Mouse (Mus musculus): ENCODE measurements around the gene Pias1.
"Not testable (repeated sequence)": the region's sequence is repeated elsewhere in the genome, so short reads cannot be mapped to it uniquely, and the experiment has no call there.

The Pias1 gene

DNA sequence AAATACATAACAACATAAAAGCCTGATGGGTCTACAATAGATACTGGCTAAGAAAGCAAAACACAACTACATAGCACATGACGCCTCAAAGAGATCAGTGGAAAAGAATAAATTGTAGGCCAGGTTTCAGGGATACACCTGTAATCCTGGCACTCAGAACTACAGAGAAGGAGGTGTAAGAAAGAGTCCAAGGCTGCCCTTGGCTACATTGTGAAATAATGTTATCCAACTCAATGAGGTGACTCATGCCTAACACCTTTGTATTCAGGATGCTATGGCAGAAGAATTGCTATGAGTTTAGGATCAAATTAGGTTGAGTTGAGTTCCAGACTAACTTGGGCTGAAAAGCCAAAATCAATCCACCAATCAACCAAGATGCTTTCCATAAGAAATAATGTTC lies 43.7 kb downstream of the Pias1 start:
- in situ Hi-C loops (cut with MboI, MseI) = no loop called here

DNA sequence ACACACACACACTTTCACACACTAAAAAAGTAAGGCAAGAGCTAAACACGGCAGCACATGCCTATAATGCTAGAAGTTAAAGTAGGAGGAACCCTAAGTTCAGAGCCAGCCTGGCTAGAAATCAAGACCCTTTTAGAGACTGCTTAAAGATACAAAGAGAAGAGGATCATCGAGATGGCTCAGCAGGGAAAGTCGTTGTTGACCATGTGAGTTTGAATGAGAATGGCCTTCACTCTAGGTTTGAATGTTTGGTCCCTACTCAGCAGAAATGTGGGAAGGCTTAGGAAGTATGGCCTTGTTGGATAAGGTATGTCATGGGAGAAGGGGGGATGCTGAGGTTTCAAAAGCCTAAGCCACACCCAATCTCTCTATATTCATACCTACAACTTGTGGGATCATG lies 46.8 kb downstream of the Pias1 start:
- in situ Hi-C loops (cut with MboI, MseI) = no loop called here

DNA sequence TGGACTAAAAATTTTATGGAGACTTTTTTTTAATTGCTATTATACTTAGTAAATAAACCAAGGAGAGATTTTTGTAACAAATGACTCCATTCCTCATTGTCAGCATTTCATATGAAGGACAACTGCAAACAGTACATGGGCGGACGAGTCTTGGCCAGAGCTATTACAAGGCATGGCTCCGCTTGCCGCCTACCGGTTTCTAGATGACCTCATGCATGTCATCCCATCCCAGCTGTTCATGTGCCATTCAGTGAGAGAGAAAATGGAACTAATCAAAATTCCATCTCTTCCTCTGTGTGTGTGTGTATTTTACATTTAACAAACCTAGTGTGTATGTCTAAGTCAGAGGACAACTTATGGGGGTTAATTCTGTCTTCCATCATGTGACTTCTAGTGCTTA lies 51.9 kb downstream of the Pias1 start:
- in situ Hi-C loops (cut with MboI, MseI) = no loop called here

DNA sequence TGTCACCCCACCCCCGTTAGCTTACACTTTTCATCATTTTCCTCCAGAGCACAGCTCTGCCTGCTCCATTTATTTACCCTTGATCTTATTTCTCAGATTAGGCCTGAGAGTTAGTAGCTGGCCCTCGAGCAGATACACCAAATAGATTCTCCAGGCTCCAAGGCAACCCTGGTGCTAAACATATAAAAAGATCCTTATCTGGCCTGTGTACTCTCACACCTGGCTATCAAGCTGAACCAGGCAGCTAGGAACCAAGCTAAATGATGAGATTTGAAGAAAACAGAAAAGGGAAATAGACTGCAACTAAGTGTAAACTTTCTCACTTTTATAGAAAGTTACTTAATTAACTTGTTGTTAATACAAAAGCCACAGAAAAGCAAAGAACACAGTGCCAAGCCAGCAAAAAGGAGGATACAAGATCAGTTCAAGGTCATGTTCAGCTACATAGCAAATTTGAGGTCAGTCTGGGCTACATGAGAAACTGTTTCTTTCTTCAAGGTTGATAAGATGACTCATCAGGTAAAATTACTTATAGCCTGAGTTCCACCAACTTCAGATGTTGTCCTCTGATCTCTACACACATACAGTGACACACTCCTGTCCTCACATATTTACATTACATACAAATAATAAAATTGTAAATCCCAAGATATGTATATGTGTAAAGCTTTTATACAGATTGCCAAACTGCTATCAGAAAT lies 52.9 kb downstream of the Pias1 start:
- in situ Hi-C loops (cut with MboI, MseI) = no loop called here

DNA sequence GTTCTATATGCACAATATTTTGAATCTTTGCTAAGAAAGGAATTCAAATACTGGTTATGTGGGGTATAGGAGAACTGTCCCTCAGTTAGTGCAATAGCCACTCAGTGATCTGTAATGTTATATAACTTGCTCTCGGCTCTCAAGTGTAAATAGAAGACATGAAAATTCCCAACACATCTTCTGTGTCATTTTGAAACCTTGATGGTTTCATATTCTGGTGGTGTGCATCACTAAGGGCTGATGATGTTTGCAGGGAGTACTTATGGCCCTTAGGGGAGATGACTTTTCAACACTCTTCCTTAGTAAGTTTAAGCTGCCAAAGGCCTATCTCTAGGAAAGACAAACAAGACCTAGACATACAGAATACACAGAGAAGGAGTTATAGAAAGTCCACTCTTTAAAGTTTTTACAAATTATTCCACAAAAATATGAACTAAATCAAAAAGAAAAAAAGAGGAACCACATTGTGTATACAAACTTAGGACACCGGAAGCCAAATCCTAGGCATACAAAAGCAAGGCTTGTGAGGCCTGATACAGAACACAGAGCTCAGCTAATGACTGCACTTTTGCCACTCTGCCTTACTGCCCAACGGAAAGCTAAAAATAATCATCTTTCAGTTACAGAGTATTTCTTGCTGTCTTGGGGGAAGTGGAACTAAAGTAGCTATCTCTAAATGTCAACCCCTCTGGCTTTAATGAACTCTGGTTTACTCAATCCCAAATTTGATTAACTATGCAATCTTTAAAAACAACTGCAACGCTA lies 55.0 kb downstream of the Pias1 start:
- in situ Hi-C loops (cut with MboI, MseI) = no loop called here

DNA sequence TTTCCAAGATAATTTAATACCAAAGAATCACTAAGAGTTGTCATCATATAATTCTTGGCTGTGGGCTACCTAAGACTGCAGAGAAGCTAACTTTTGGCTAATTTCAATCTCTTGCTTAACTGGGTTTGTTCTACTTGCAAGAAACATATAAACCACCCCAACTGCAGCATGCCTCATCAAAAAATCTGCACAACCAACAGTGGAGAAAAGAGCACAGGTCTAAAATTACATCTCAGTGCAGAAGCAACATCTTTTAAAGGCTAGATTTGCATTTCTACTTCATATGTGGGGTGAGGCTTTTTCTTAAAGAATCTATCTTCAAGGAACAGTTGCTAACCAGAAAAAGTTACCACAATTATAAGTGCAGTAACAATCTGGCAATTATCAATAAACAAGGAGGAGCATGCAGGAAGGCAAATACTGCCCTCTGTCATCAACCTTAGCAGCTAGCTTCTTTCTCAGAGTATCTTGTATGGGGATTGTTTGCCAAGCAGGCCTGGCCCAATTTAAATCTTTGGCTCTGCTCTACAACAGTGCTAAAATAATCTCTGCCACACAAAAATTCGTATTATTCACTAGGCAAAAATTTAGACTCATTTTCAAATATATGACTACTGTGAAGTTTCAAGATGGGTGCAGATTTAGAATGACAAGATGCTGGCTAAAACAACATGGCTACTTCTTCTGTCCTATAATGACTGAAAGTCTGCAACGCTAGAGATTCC lies 62.7 kb downstream of the Pias1 start:
- in situ Hi-C loops (cut with MboI, MseI) = no loop called here

DNA sequence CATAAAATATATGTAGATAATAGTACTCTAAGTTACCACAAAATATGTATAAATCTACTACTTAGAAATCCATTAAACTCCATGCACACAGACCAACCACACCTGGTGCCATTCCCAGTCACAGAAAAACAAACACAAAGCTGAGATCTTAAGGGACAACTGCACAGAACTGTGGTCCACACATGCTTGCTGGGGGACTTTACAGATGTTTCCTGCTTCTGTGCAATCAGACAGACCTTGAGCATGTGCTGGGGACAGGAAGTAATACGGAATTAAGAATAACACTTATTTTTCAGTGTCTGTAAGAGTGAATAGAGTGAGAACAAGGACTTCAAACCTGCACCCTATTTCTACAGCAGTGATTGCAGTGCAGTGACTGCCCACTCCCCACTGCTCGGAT lies 66.8 kb downstream of the Pias1 start:
- in situ Hi-C loops (cut with MboI, MseI) = no loop called here

DNA sequence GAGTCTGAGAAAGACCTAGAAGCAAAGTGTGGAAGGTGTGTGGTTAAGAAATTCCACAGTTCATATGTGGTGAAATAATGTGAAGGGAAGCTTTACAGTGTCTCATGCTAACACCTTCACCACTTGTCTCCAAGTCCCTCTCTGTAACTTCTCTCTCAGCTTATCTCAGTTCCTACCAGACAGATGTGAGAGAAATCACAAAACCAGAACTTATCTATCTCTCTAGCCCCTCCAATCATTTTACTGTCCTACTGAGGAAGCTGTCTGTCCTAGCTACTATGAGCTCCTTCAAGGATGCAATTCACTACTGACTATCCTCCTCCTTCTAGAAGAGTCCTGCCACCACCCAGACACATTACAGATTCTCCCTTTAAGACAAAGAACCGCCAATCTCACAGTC lies 70.7 kb downstream of the Pias1 start:
- in situ Hi-C loops (cut with MboI, MseI) = no loop called here

DNA sequence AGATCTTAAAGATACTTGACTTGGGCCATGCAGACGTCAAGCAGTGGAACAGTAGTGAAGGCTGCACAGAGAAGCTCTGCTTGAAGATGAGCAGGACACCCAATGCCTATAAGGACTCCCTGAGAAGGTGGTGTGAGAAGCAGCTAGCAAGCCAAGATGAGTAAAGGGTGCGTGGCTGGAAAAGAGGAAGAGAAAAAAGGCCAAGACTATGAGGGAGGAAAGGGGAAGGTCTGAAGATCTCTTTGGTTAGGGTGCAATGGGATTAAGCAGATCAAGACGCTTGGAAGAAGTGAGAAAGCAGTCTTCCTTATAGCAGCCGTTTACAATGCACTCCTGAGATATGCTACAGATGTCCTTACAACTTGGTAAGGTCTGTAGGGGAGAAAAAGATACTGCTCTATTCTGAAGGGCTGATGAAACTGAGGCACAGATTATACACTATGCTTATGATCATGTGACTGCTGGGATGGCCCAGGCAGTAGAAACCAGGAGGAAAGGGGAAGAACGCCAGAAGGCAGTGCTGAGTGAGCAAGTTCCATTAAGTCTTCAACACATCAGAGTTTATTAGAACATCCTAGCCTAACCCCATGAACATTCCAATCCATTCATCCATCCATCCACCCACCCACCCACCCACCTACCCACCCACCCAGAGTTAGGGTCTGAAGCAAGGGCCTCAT lies 74.2 kb downstream of the Pias1 start:
- in situ Hi-C loops (cut with MboI, MseI) = no loop called here

DNA sequence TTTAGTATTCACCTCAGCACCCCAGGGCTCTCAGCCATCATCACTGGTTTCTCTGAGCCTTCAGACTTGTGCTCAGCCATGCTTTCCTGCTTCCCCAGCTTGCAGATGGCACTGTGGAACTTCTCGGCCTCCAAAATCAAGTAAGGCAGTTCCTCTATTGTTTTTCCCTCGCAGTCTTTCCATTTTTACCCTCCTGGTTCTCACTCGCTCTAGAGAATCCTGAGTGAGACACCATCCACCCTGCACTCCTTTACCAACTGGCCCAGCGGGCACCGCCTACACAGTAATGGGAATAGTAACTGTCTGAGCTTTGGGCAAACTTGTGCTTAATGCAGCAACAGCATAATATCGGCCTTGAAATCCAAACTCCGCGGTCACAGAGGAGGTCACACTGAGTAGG lies 82.7 kb downstream of the Pias1 start:
- in situ Hi-C loops (cut with MboI, MseI) = no loop called here

DNA sequence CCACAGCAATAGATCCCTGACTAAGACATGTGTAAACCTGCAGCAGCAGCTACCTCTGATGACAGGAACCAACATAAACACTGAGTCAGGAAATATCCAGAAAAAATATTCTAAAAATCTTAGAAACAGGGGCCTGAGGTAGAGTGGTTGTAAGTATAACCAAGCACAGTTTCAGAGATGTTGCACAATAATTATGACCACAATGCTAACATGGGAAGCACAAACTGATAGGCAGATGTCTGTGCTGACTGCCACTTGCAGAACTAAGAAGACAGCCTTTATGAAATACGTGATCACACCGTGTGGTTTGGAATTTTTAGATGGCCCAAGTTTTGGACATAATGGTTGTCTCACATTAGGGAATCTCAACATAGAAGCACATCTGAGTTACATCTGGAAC lies 83.9 kb downstream of the Pias1 start:
- in situ Hi-C loops (cut with MboI, MseI) = no loop called here

DNA sequence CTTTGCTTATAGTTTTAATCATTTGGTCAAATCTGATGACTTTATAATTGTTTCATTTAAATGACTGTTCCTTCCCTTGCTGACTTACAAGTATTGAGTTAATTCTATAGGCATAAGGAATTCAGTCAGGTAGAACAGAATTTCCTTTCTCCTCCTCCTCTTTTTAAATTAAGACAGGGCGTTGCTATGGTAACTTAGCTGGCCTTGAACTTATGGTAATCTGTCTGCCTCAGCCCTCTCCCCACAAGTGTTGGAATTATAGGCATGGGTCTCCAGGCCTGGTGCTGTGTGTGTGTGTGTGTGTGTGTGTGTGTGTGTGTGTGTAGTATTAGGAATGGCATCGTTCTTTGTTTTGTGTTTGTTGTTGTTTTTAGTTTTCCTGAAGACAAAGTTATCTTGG lies 86.0 kb downstream of the Pias1 start:
- in situ Hi-C loops (cut with MboI, MseI) = no loop called here

DNA sequence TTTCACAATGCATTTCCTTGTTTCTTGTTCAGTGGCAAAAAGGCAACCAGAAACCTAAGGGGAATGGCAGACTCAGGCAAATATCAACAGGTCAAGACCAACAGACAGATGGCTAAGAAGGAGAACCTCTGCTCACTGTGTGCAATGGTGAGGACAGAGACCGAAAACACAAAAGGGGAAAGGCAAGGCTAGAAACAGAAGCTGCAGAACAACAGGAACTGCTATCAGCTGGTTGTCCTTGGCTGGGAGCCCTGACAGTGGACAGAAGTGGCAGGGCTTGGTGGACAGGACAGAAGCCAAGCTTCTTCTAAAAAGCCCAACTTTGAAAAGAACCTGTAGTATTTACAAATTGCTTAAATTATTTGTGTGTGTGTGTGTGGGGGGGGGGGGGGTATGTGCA lies 93.2 kb downstream of the Pias1 start:
- in situ Hi-C loops (cut with MboI, MseI) = loop anchor here in 1 of 2 experiments (5.0 kb wide), 1 partner anchor 37 kb away; the partner anchor contains the start of gene Calml4

DNA sequence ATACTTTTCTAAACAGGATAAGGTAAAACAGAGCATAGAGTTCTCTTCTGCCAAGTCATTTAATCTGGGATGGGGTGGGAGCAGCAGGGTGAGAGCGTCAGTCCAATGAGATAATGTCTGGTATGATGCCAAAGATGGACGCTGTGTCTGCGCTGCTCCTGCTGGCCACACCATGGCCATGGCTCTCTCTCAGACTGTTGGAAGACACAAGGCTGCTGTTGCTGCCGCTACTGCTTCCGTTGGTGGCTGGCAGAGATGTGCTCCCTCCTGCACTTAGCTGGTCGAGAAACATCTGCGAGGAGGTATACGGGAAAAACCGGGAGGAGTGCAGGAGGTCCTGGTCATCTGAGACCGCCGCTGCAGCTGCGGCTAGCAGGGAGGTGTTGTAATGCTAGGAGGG lies 105.9 kb downstream of the Pias1 start:
- in situ Hi-C loops (cut with MboI, MseI) = no loop called here

DNA sequence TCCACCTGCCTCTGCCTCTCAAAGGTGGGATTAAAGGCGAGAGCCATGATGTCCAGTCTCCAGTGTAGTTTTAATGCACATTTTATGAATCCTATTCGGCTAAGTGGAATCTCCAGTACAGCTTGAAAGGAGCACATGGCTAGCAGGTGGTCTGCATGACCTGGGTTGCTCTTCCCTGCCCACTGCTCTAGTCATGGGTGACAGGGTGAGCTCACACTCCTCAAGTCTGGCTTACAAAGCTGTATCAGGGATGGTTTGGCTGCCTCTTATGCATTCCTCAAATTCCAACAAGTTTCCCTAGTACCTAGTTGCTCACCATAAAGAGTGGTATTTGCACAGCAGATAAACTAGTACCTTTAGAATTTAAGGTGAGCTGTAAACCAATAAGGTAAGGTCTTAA lies 109.9 kb downstream of the Pias1 start:
- in situ Hi-C loops (cut with MboI, MseI) = loop anchor here in 1 of 2 experiments (10.0 kb wide), 1 partner anchor 253 kb away; no protein-coding TSS in a partner anchor

DNA sequence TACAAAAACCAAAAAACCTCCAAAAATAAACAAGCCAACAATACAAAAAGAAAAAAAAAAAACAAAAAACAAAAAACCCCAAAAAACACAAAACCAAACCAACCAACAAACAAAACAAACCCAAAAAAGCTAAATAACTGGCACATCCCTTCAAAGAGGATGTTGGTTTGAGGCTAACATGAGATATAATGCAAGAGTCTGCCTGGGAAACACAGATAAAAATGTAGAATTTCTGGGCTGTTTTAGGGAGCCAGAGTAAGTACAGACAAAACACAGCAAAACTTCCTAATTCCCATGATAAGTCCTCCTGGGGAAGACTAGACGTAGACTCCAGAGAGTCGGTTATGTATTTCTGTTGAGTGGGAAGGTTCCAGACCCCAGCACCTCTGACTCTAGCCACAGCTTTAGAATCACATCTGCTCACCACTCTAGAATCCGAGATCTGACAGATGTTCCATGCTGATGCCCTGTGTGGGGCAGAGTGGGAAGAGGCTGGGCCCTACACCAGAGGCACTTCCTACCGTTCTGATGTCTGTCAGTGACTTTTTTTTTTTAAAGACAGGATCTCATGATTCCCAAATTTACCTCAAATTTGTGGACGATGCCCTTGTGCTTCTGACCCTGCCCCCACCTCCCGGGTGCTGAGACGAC lies 110.6 kb downstream of the Pias1 start:
- in situ Hi-C loops (cut with MboI, MseI) = loop anchor here in 1 of 2 experiments (10.0 kb wide), 1 partner anchor 252 kb away; no protein-coding TSS in a partner anchor

DNA sequence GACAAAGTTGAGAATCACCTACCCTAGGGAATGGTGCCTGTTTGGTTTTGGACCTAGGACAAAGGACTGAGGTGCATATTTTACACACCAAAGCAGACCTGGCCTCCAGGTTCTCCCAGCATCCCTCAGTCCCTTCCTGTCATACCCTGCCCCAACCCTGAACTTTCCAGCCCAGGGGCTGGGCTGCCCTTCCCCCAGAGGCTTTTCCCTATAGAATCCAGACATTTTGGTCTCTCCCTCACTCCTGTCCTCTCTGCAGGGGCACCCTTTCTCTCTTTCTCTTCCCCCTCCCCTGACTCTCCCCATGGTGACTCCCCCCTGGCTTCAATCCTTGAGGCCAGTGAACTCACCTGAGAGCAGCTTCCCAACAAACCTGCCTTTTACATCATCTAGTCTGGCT lies 117.0 kb downstream of the Pias1 start:
- in situ Hi-C loops (cut with MboI, MseI) = loop anchor here in 1 of 2 experiments (10.0 kb wide), 1 partner anchor 246 kb away; no protein-coding TSS in a partner anchor

DNA sequence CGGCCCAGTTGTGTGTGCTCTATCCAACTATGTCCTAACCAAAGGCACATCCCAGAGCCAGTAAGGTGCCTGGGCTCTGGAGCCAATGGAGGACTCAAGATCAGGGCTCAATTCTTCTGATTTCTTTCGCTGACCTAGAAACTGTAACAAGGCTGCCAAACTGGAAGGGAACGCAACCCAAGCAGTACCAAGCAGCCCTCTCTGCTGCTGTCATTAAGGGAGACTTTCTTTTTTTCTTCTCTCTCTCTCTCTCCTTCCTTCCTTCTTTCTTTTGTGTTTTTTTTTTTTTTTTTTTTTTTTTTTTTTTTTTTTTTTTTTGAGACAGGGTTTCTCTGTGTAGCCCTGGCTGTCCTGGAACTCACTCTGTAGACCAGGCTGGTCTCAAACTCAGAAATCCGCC lies 118.5 kb downstream of the Pias1 start:
- in situ Hi-C loops (cut with MboI, MseI) = not testable (repeated sequence)

DNA sequence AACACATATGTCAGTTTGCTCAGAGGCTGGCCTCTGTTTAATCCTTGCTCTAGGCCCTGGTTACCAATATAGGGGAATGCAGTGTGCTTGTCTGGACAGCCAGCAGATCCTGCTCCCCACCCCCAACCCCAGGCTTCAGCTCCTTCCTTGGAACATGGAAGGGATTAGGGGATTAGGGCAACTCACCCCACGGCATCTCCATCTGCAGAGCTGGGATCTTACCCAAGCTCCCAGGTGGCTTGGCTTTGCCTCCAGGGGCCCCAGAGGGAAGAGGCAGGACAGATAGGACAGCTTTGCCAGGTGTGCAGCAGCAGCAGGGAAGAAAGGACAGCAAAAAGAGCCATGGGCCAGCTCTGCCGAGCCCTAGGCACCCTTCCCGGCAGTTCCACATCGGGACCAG lies 126.9 kb downstream of the Pias1 start:
- in situ Hi-C loops (cut with MboI, MseI) = no loop called here

DNA sequence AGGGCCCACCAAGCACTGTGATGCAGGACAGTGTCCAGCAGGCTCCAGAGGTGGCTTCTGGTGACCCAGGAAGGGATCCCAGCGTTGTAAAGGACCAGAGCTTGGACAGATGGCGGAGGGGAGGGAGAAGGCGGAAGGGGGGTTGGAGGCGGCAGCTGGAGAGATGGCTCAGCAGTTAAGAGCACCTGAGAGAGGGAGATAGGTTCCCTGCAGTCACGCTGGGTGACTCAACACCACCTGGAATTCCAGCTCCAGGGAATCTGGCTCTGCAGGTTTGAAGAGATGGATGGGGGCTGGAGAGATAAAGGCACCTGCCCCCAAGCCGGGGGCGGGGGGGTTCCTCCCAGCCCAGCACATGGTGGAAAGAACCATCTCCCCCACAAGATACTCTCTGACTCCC lies 127.6 kb downstream of the Pias1 start:
- in situ Hi-C loops (cut with MboI, MseI) = not testable (repeated sequence)

All from T-helper 17 cell (primary cell).